Mouse (Mus musculus) C2C12 (cell line): Measurements from ENCODE around the gene Pcgf6. TPM values are rescaled to one million over a fixed set of nuclear protein-coding genes. Genes with fewer than 3 reads are reported as not detected.

Source experiments
- H3K27me3 ChIP-seq: one replicate; pipeline ENCODE4 v1.6.1; 2011; ENCODE audit not compliant: control insufficient read depth, insufficient read depth, insufficient read length
- H3K36me3 ChIP-seq: one replicate; pipeline ENCODE4 v1.6.1; 2011; ENCODE audit not compliant: control insufficient read depth, insufficient read depth
- H3K4me3 ChIP-seq: one replicate; pipeline ENCODE4 v1.5.1; 2011; ENCODE audit warnings: mild to moderate bottlenecking, control low read depth; ENCODE audit not compliant: poor library complexity, insufficient read depth, severe bottlenecking
- H3K79me2 ChIP-seq: one replicate; pipeline ENCODE4 v1.6.1; 2011; ENCODE audit not compliant: control insufficient read depth, insufficient read depth
- H3K79me3 ChIP-seq: one replicate; pipeline ENCODE4 v1.6.1; 2011; ENCODE audit warnings: low read depth, control low read depth
- H3ac ChIP-seq: one replicate; pipeline ENCODE3; 2011; ENCODE audit warnings: low read depth; ENCODE audit not compliant: control insufficient read depth, insufficient read length
- CEBPB ChIP-seq: IDR thresholded peaks from one replicate; pipeline ENCODE4 v1.6.1; 2011; ENCODE audit warnings: low read depth, mild to moderate bottlenecking, control low read depth, moderate library complexity
- CTCF ChIP-seq: IDR thresholded peaks from one replicate; pipeline ENCODE4 v1.5.1; 2011; ENCODE audit not compliant: control insufficient read depth, insufficient read depth, insufficient read length
- FOSL1 ChIP-seq: IDR thresholded peaks from one replicate; pipeline ENCODE4 v1.8.0; 2011; ENCODE audit warnings: mild to moderate bottlenecking, low read length; ENCODE audit not compliant: poor library complexity, insufficient read depth, severe bottlenecking
- MAX ChIP-seq: IDR thresholded peaks from one replicate; pipeline ENCODE4 v1.6.1; 2011; ENCODE audit warnings: mild to moderate bottlenecking, control low read depth
- MYOD1 ChIP-seq: IDR thresholded peaks from one replicate; pipeline ENCODE4 v1.6.1; 2011; ENCODE audit warnings: low read depth; ENCODE audit not compliant: control insufficient read depth, insufficient read length
- MYOG ChIP-seq: IDR thresholded peaks from one replicate; pipeline ENCODE4 v1.6.1; 2011; ENCODE audit not compliant: control insufficient read depth, insufficient read length; ENCODE audit errors: extremely low read depth
- USF1 ChIP-seq: IDR thresholded peaks from one replicate; pipeline ENCODE4 v1.6.1; 2011; ENCODE audit warnings: low read depth, mild to moderate bottlenecking, control low read depth, moderate library complexity
- polyA plus RNA-seq: library from polyadenylated mRNA; unstranded; fragments of >200 nt; fragmentation: generic; extraction: Trizol; gene quantifications from one replicate; pipeline ENCODE4 v1.2.1, GENCODE M21; 2012; ENCODE audit warnings: missing spikeins

Pcgf6 gene
- polyA plus RNA-seq, 1 experiment = 5.5 TPM

DNA sequence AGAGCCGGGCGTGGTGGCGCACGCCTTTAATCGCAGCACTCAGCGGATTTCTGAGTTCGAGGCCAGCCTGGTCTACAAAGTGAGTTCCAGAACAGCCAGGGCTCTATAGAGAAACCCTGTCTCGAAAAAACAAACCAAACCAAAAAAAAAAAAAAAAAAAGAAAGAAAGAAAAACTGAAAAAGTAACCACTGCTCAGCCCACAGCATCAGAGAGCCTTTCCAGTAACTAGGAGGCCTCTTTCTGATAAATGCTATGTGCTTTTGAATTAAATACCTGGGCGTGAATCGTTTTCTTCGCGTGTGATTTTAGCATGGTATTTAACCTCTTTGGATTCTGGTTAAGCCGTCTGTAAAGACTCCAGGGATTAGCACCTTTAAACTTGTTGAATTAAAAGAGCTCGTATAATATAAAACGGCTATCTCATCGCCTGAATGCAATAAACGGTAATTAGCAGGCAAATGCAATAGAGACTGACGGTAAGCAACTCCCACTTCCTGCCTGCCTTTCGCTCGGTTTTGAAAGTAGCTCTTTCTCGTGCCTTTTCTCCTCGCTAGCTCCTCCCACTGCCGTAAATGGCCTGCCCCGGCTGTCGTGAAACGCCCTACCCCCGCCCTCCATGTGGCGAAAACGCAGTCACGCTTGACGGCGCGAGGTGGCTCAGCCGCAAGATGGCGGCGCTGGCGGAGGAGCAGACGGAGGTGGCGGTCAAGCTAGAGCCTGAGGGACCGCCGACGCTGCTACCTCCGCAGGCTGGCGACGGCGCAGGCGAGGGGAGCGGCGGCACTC is 16.6 kb upstream of the Pcgf6 start, which contains the start of gene Taf5:
TSS of gene Taf5 (plus strand) at position 651 of the 787 bp plus-strand sequence.
- H3K36me3 ChIP-seq = peaks cover 16% of the 10 kb centered on the region
- TF ChIP-seq MYOD1 = no peak
- TF ChIP-seq MAX = peak; percentile 94
- H3K27me3 ChIP-seq = no peaks in the 10 kb centered on the region
- H3K79me2 ChIP-seq = peaks cover 36% of the 10 kb centered on the region
- peak within 1 kb of the TSS; percentile 78 for H3K4me3 ChIP-seq
- H3K79me3 ChIP-seq = peaks cover 10% of the 10 kb centered on the region
- H3ac ChIP-seq = peak within 1 kb of the TSS; percentile 97

DNA sequence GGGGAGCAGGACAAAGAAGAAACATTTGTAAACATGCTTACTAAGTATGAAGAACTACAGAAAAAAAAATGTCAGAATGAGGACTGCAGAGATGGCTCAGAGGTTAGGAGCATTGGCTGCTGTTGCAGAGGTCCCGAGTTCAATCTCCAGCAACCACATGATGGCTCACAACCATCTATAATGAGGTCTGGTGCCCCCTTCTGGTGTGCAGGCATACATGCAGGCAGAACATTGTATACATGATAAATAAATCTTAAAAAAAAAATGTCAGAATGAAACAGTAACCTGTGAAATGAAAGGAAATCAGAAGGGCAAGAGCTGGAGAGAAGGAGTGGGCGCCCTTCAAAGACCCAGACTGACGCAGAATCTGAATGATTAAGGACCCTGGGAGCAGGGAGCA is 15.2 kb upstream of the Pcgf6 start:
- no peak overlapping the region for H3ac ChIP-seq
- peaks cover 29% of the 10 kb centered on the region for H3K79me2 ChIP-seq
- H3K27me3 ChIP-seq = no peaks in the 10 kb centered on the region
- TF ChIP-seq CTCF = no peak
- TF ChIP-seq MAX = no peak
- no peak for TF ChIP-seq MYOG
- TF ChIP-seq CEBPB = no peak
- TF ChIP-seq USF1 = no peak
- no peak for TF ChIP-seq FOSL1
- no peak for TF ChIP-seq MYOD1
- H3K79me3 ChIP-seq = peaks cover 10% of the 10 kb centered on the region
- peaks cover 6% of the 10 kb centered on the region for H3K36me3 ChIP-seq
- no peak overlapping the region for H3K4me3 ChIP-seq

DNA sequence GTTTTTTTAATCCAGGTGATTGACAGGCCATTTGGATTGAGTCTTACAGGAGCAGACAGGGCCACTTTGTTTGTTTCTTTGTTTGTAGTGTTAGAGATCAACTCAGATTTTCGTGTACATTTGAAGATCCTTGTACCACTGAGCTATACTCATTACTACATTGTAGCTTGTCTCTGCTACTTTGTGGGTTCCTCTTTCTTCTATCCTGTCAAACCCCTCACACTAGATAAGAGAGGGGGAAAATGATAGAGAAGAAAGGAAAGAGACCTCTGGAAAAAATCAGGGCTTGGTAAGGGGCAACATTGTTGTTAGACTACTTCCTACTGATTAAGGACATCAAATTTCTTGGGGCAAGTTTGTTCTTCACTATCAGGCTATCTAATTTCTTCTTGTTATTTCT is 7.0 kb upstream of the Pcgf6 start:
- H3K27me3 ChIP-seq = no peaks in the 10 kb centered on the region
- TF ChIP-seq CEBPB = no peak
- TF ChIP-seq MYOG = no peak
- TF ChIP-seq FOSL1 = no peak
- no peak for TF ChIP-seq USF1
- no peak for TF ChIP-seq MYOD1
- no peak for TF ChIP-seq CTCF
- TF ChIP-seq MAX = no peak
- H3K4me3 ChIP-seq = no peak overlapping the region
- H3K79me3 ChIP-seq = no peaks in the 10 kb centered on the region
- no peaks in the 10 kb centered on the region for H3K79me2 ChIP-seq
- no peak overlapping the region for H3ac ChIP-seq
- no peaks in the 10 kb centered on the region for H3K36me3 ChIP-seq

DNA sequence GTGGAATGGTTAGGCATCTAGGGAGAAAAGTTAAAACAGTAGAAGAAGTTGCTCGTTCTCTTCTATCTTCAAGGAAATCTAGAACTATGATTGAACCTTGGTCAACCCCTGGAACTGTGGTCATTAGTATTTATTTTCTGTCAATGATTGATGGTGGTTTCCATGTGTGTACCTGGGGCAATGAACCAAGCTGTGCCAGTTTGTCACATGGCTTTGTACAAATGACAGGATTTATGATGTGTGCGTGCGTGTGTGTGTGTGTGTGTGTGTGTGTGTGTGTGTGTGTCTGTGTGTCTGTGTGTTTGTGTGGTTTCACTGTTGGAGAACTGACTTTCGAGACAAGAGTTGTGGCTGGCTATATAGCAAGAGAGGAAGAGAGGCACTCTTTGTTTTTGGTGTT is 2.8 kb upstream of the Pcgf6 start:
- H3K79me2 ChIP-seq = peaks cover 14% of the 10 kb centered on the region
- H3K27me3 ChIP-seq = no peaks in the 10 kb centered on the region
- no peak overlapping the region for H3K4me3 ChIP-seq
- H3ac ChIP-seq = no peak overlapping the region
- H3K36me3 ChIP-seq = peaks cover 3% of the 10 kb centered on the region
- TF ChIP-seq FOSL1 (no peak), USF1 (no peak), CEBPB (no peak), CTCF (no peak), MAX (no peak)
- peaks cover 14% of the 10 kb centered on the region for H3K79me3 ChIP-seq

DNA sequence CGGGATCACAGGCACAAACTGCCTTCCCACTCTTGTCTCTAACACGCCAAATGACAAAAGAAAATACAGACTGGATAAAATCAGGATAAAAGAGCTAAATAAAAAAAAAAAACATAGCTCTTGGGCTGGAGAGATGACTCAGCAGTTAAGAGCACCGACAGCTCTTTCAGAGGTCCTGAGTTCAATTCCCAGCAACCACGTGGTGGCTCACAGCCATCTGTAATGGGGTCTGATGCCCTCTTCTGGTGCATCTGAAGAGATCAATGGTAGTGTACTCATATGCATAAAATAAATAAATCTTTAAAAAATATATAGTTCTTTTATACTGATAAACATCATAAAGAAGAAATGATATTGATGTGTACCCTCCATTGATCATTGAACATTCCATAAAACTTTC is 2.2 kb upstream of the Pcgf6 start:
- TF ChIP-seq CEBPB = no peak
- no peak for TF ChIP-seq MYOG
- no peak for TF ChIP-seq MYOD1
- no peak for TF ChIP-seq FOSL1
- no peak for TF ChIP-seq USF1
- no peak for TF ChIP-seq MAX
- TF ChIP-seq CTCF = no peak
- peaks cover 15% of the 10 kb centered on the region for H3K79me3 ChIP-seq

DNA sequence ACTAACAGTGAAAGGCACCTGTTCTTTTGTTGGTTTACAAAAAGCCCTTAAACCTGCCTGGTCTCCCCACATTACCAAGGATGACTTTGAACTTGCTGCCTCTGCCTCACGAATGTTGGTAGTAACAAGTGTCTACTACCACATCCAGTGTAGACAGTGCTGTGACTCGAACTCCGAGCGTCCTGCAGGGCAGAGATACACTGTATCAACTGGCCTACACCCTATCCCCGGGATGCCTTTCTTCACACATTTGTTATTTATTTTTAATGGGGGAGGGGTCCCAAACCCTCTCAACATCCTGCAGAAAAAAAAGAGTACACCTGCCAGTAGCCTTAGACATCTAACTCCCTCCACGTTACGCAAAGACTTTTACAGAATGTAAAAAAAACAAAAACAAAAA is 866 bp downstream of the Pcgf6 start:
- Histone ChIP-seq H3K4me3 (peak overlapping the region; percentile 56), H3ac (peak overlapping the region; percentile 71), H3K27me3 (no peaks in the 10 kb centered on the region), H3K79me2 (peaks cover 14% of the 10 kb centered on the region), H3K36me3 (peaks cover 27% of the 10 kb centered on the region), H3K79me3 (peaks cover 15% of the 10 kb centered on the region)
- TF ChIP-seq USF1 (no peak), FOSL1 (no peak), MYOG (no peak), MYOD1 (no peak), CEBPB (no peak)

More for the DNA sequence above, 2.2 kb upstream of the Pcgf6 start:
- H3K36me3 ChIP-seq = peaks cover 9% of the 10 kb centered on the region
- no peaks in the 10 kb centered on the region for H3K27me3 ChIP-seq
- H3ac ChIP-seq = no peak overlapping the region
- H3K4me3 ChIP-seq = no peak overlapping the region
- peaks cover 14% of the 10 kb centered on the region for H3K79me2 ChIP-seq
